17 mouse cellular contexts compared by ENCODE assay signal in the genomic region with DNA sequence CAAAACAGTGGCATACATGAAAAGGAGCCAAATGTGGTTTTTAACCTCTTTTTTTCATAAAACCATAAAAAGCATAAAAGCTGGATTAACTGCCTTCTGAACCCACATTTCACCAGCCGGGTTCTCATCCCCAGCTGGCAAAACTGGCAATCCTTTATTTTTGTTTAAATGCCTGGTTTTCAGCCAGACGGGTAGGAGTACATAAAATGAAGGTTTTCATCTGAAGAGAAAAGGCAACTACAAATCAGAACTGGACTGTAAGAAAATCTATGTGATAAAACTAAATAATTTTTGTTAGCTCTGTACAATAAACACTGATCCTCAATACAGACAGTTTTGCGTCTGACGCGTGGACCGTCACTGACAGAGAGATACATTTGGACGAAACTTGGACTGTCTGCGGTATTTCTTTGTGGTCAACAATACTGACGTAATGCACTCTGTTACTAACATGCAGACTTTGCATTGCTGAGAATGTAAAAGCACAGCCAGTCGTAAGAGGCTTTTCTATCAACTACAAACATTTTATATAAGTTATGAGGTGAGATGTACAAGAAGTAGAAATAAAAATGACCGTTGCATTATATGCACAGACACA.
DNase-seq lines count a peak whose midpoint lies in the region; ATAC-seq lines count a peak whose summit lies in the region.
"Had no signal": no experiment of that assay in that cellular context is flagged by ENCODE, and none has a peak within 500 bp of the region (broad histone marks: within the 10 kb centered on the region; RNA-seq: fewer than 3 reads in every experiment).

No protein-coding gene starts in this region.

- peaks cover 3% of the 10 kb centered on the region; the same call in 1 of the 2 replicates for H3K36me3 ChIP-seq in forebrain, embryonic 15.5 days
- no peaks in the 10 kb centered on the region for H3K36me3 ChIP-seq in forebrain, embryonic 11.5 days (ENCODE audit: control insufficient read depth, insufficient read depth, low read length)
- no peaks in the 10 kb centered on the region for H3K36me3 ChIP-seq in midbrain, embryonic 16.5 days (ENCODE audit: control insufficient read depth, insufficient read depth, low read length)
- H3K36me3 ChIP-seq in midbrain, embryonic 14.5 days (ENCODE audit: control insufficient read depth, insufficient read depth, low read length), result peaks cover 4% of the 10 kb centered on the region; the same call in 1 of the 2 replicates
- H3K36me3 ChIP-seq: embryonic facial prominence, embryonic 12.5 days; limb, embryonic 15.5 days; neural tube, embryonic 15.5 days; stomach, embryonic 15.5 days had no signal

- H3K9ac ChIP-seq in forebrain, embryonic 15.5 days (replicated peaks), result peak overlapping the region; percentile 10; the same call in 1 of the 2 replicates
- H3K9ac ChIP-seq in forebrain, embryonic 11.5 days (ENCODE audit: low read length), result no peak overlapping the region
- no peak overlapping the region for H3K9ac ChIP-seq in midbrain, embryonic 16.5 days (ENCODE audit: low read depth, low read length)
- H3K9ac ChIP-seq in midbrain, embryonic 14.5 days (replicated peaks; ENCODE audit: low read length), result no peak overlapping the region
- H3K9ac ChIP-seq: embryonic facial prominence, embryonic 12.5 days; heart, embryonic 13.5 days; limb, embryonic 15.5 days; liver, postnatal 0 days; neural tube, embryonic 15.5 days; stomach, embryonic 15.5 days had no signal

- H3K27ac ChIP-seq in forebrain, embryonic 15.5 days (replicated peaks), result peak overlapping the region; percentile 83
- H3K27ac ChIP-seq in forebrain, embryonic 11.5 days (ENCODE audit: low read depth, low read length), result no peak overlapping the region
- 0 out of 2 replicates have a peak overlapping the region, but pooled peaks have one; percentile 33 for H3K27ac ChIP-seq in midbrain, embryonic 16.5 days (ENCODE audit: low read length)
- no peak overlapping the region for H3K27ac ChIP-seq in midbrain, embryonic 14.5 days (replicated peaks; ENCODE audit: low read depth, low read length)
- H3K27ac ChIP-seq: embryonic facial prominence, embryonic 12.5 days; heart, embryonic 13.5 days; limb, embryonic 15.5 days; neural tube, embryonic 15.5 days; stomach, embryonic 15.5 days had no signal

- H3K4me1 ChIP-seq in forebrain, embryonic 15.5 days, result peaks cover 19% of the 10 kb centered on the region
- H3K4me1 ChIP-seq in forebrain, embryonic 11.5 days (replicated peaks; ENCODE audit: control insufficient read depth, insufficient read depth, low read length), result no peaks in the 10 kb centered on the region
- H3K4me1 ChIP-seq in midbrain, embryonic 16.5 days (ENCODE audit: control insufficient read depth, insufficient read depth, low read length), result no peaks in the 10 kb centered on the region
- no peaks in the 10 kb centered on the region for H3K4me1 ChIP-seq in midbrain, embryonic 14.5 days (ENCODE audit: control insufficient read depth, insufficient read depth, low read length)
- H3K4me1 ChIP-seq: embryonic facial prominence, embryonic 12.5 days; heart, embryonic 13.5 days; limb, embryonic 15.5 days; neural tube, embryonic 15.5 days; stomach, embryonic 15.5 days had no signal

- ATAC-seq in forebrain, embryonic 15.5 days (replicated peaks), result 0 out of 2 replicates have a peak, but pooled peaks have one; percentile 46
- no peak for ATAC-seq in forebrain, embryonic 11.5 days (replicated peaks; ENCODE audit: low FRiP score)
- no peak for ATAC-seq in midbrain, embryonic 16.5 days
- ATAC-seq in midbrain, embryonic 14.5 days (ENCODE audit: low FRiP score, low TSS enrichment), result no peak
- ATAC-seq: liver, postnatal 0 days had no signal

- H3K4me2 ChIP-seq in forebrain, embryonic 15.5 days (replicated peaks), result no peak overlapping the region
- no peak overlapping the region for H3K4me2 ChIP-seq in forebrain, embryonic 11.5 days (ENCODE audit: low read depth, low read length, severe bottlenecking)
- H3K4me2 ChIP-seq in midbrain, embryonic 16.5 days (ENCODE audit: low read length), result no peak overlapping the region
- H3K4me2 ChIP-seq in midbrain, embryonic 14.5 days (ENCODE audit: low read length), result no peak overlapping the region
- H3K4me2 ChIP-seq: embryonic facial prominence, embryonic 12.5 days; heart, embryonic 13.5 days; limb, embryonic 15.5 days; neural tube, embryonic 15.5 days; stomach, embryonic 15.5 days had no signal

- WGBS in forebrain, embryonic 15.5 days, result 55% methylated on average over 11 of the region's 11 CpGs
- WGBS in forebrain, embryonic 11.5 days, result 85% methylated on average over 11 of the region's 11 CpGs
- WGBS in midbrain, embryonic 16.5 days, result 75% methylated on average over 11 of the region's 11 CpGs
- 83% methylated on average over 11 of the region's 11 CpGs for WGBS in midbrain, embryonic 14.5 days

- DNase-seq in forebrain, embryonic 11.5 days (ENCODE audit: low spot score), result no peak
- no peak for DNase-seq in midbrain, embryonic 14.5 days
- peak; percentile 16 for DNase-seq in fibroblast of lung, adult 2 months (ENCODE audit: low read depth)
- DNase-seq in telencephalon, adult 2 months (ENCODE audit: low read depth, low spot score), result peak; percentile 68
- DNase-seq in thymus, postnatal 4 days, result no peak
- DNase-seq: heart, postnatal 4 days; kidney, adult 2 months; kidney, postnatal 36 days; liver, postnatal 0 days; thymus, postnatal 14 days had no signal

- H3K4me3 ChIP-seq in forebrain, embryonic 15.5 days, result no peak overlapping the region
- no peak overlapping the region for H3K4me3 ChIP-seq in forebrain, embryonic 11.5 days (ENCODE audit: low read depth, low read length)
- H3K4me3 ChIP-seq in midbrain, embryonic 16.5 days (ENCODE audit: low read depth, low read length), result no peak overlapping the region
- no peak overlapping the region for H3K4me3 ChIP-seq in midbrain, embryonic 14.5 days (replicated peaks; ENCODE audit: low read depth, low read length)
- H3K4me3 ChIP-seq: embryonic facial prominence, embryonic 12.5 days; heart, embryonic 13.5 days; limb, embryonic 15.5 days; neural tube, embryonic 15.5 days; stomach, embryonic 15.5 days had no signal

- no peaks in the 10 kb centered on the region for H3K9me3 ChIP-seq in forebrain, embryonic 15.5 days
- no peaks in the 10 kb centered on the region for H3K9me3 ChIP-seq in forebrain, embryonic 11.5 days (ENCODE audit: control insufficient read depth, low read length)
- H3K9me3 ChIP-seq in midbrain, embryonic 16.5 days (replicated peaks; ENCODE audit: control insufficient read depth, low read length, poor library complexity, severe bottlenecking), result no peaks in the 10 kb centered on the region
- H3K9me3 ChIP-seq in midbrain, embryonic 14.5 days (ENCODE audit: control insufficient read depth, low read length), result no peaks in the 10 kb centered on the region
- H3K9me3 ChIP-seq: embryonic facial prominence, embryonic 12.5 days; heart, embryonic 13.5 days; limb, embryonic 15.5 days; neural tube, embryonic 15.5 days; stomach, embryonic 15.5 days had no signal

- H3K27me3 ChIP-seq in forebrain, embryonic 15.5 days, result no peaks in the 10 kb centered on the region
- no peaks in the 10 kb centered on the region for H3K27me3 ChIP-seq in forebrain, embryonic 11.5 days (ENCODE audit: control insufficient read depth, insufficient read depth, low read length)
- H3K27me3 ChIP-seq in midbrain, embryonic 16.5 days (ENCODE audit: control insufficient read depth, insufficient read depth, low read depth, low read length), result no peaks in the 10 kb centered on the region
- H3K27me3 ChIP-seq in midbrain, embryonic 14.5 days (ENCODE audit: control insufficient read depth, insufficient read depth, low read length), result no peaks in the 10 kb centered on the region
- H3K27me3 ChIP-seq: embryonic facial prominence, embryonic 12.5 days; heart, embryonic 13.5 days; limb, embryonic 15.5 days; neural tube, embryonic 15.5 days; stomach, embryonic 15.5 days had no signal

Comparison
In these comparisons a context has a peak if more than half of its experiments do, and no peak if none do; other contexts are left out.
1. H3K27ac ChIP-seq: peak in forebrain, embryonic 15.5 days (single experiment) and midbrain, embryonic 16.5 days (single experiment); none in forebrain, embryonic 11.5 days (single experiment) and midbrain, embryonic 14.5 days (single experiment).
2. DNase-seq: peak in fibroblast of lung, adult 2 months (single experiment) and telencephalon, adult 2 months (single experiment); none in forebrain, embryonic 11.5 days (single experiment), midbrain, embryonic 14.5 days (single experiment) and thymus, postnatal 4 days (single experiment).